23 mouse cellular contexts compared by ENCODE assay signal in genomic region chr19:31871377-31871776, GRCm38 (mm10). TPM values are rescaled to one million over a fixed set of nuclear protein-coding genes. Genes with fewer than 3 reads are reported as not detected.
A peak's percentile ranks its signal among the peaks of the same experiment; 100 is the strongest.
DNase-seq lines count a peak whose midpoint lies in the region; ATAC-seq and TF ChIP-seq lines count a peak whose summit lies in the region.
"Had no signal": no experiment of that assay in that cellular context is flagged by ENCODE, and none has a peak within 500 bp of the region (broad histone marks: within the 10 kb centered on the region; RNA-seq: fewer than 3 reads in every experiment).

No protein-coding gene starts in this region.

- H3K4me3 ChIP-seq in stomach, embryonic 16.5 days (replicated peaks; ENCODE audit: low read length): no peak overlapping the region
- no peak overlapping the region for H3K4me3 ChIP-seq in stomach, postnatal 0 days (ENCODE audit: low read depth, low read length)
- no peak overlapping the region for H3K4me3 ChIP-seq in liver, embryonic 13.5 days (replicated peaks)
- no peak overlapping the region for H3K4me3 ChIP-seq in liver, postnatal 0 days (ENCODE audit: low read depth, low read length)
- H3K4me3 ChIP-seq in forebrain, embryonic 14.5 days (ENCODE audit: low read depth, low read length): no peak overlapping the region
- H3K4me3 ChIP-seq: embryonic facial prominence, embryonic 13.5 days; forebrain, embryonic 12.5 days; gastrocnemius, adult 2 months; heart, embryonic 13.5 days had no signal

- H3K36me3 ChIP-seq in stomach, embryonic 16.5 days (ENCODE audit: control insufficient read depth, insufficient read depth, low read length): no peaks in the 10 kb centered on the region
- no peaks in the 10 kb centered on the region for H3K36me3 ChIP-seq in stomach, postnatal 0 days (ENCODE audit: control insufficient read depth, insufficient read depth, low read length)
- no peaks in the 10 kb centered on the region for H3K36me3 ChIP-seq in liver, embryonic 13.5 days
- no peaks in the 10 kb centered on the region for H3K36me3 ChIP-seq in liver, postnatal 0 days (replicated peaks; ENCODE audit: insufficient read depth, low read length)
- H3K36me3 ChIP-seq in forebrain, embryonic 14.5 days (ENCODE audit: control insufficient read depth, insufficient read depth, low read length): no peaks in the 10 kb centered on the region
- H3K36me3 ChIP-seq: embryonic facial prominence, embryonic 13.5 days; forebrain, embryonic 12.5 days; heart, embryonic 13.5 days had no signal

- 19% methylated on average over 2 of the region's 2 CpGs for WGBS in stomach, embryonic 16.5 days
- 17% methylated on average over 2 of the region's 2 CpGs for WGBS in stomach, postnatal 0 days
- 62% methylated on average over 2 of the region's 2 CpGs for WGBS in liver, embryonic 13.5 days (ENCODE audit: insufficient replicate concordance)
- WGBS in liver, postnatal 0 days (ENCODE audit: insufficient replicate concordance): 32% methylated on average over 2 of the region's 2 CpGs
- 87% methylated on average over 2 of the region's 2 CpGs for WGBS in forebrain, embryonic 14.5 days

- no peaks in the 10 kb centered on the region for H3K4me1 ChIP-seq in stomach, embryonic 16.5 days (ENCODE audit: control insufficient read depth, insufficient read depth, low read length)
- H3K4me1 ChIP-seq in stomach, postnatal 0 days (replicated peaks; ENCODE audit: control insufficient read depth, insufficient read depth): no peaks in the 10 kb centered on the region
- no peaks in the 10 kb centered on the region for H3K4me1 ChIP-seq in liver, embryonic 13.5 days (replicated peaks)
- H3K4me1 ChIP-seq in liver, postnatal 0 days (ENCODE audit: insufficient read depth): no peaks in the 10 kb centered on the region
- no peaks in the 10 kb centered on the region for H3K4me1 ChIP-seq in forebrain, embryonic 14.5 days (ENCODE audit: control insufficient read depth, insufficient read depth, low read length)
- H3K4me1 ChIP-seq: embryonic facial prominence, embryonic 13.5 days; forebrain, embryonic 12.5 days; heart, embryonic 13.5 days had no signal

- H3K4me2 ChIP-seq in stomach, embryonic 16.5 days (ENCODE audit: low read depth, low read length): no peak overlapping the region
- H3K4me2 ChIP-seq in stomach, postnatal 0 days (replicated peaks; ENCODE audit: low read depth): no peak overlapping the region
- H3K4me2 ChIP-seq in liver, embryonic 13.5 days: no peak overlapping the region
- H3K4me2 ChIP-seq in liver, postnatal 0 days (ENCODE audit: low read depth, low read length): peak overlapping the region; percentile 56
- no peak overlapping the region for H3K4me2 ChIP-seq in forebrain, embryonic 14.5 days (ENCODE audit: low read length)
- H3K4me2 ChIP-seq: embryonic facial prominence, embryonic 13.5 days; forebrain, embryonic 12.5 days; heart, embryonic 13.5 days had no signal

- no peak for TF ChIP-seq CTCF in stomach, postnatal 0 days (IDR thresholded peaks at IDR 0.05; ENCODE audit: low read depth)
- TF ChIP-seq CTCF in liver, postnatal 0 days (IDR thresholded peaks at IDR 0.05; ENCODE audit: low read depth): no peak

- no peak for DNase-seq in stomach, postnatal 0 days (ENCODE audit: low spot score)
- no peak for DNase-seq in liver, embryonic 13.5 days
- DNase-seq in liver, postnatal 0 days: no peak
- no peak for DNase-seq in right cerebral cortex, postnatal 14 days
- DNase-seq in cerebellum, adult 18-20 months: no peak
- DNase-seq in forebrain, embryonic 14.5 days (ENCODE audit: low spot score): no peak
- DNase-seq: adrenal gland, postnatal 10 days; cerebellum, adult 11 months; cerebellum, adult 9-10 months; cerebellum, postnatal 25 days; forebrain, postnatal 0 days; gastrocnemius, adult 2 months; gastrocnemius, postnatal 25 days; heart, adult 11 months; heart, postnatal 36 days had no signal

- peak; percentile 25; the same call in 1 of the 2 replicates for ATAC-seq in stomach, embryonic 16.5 days (ENCODE audit: insufficient read depth, low FRiP score)
- no peak for ATAC-seq in stomach, postnatal 0 days (ENCODE audit: low FRiP score, low TSS enrichment)
- ATAC-seq in liver, embryonic 13.5 days (ENCODE audit: low read depth): 0 out of 2 replicates have a peak, but pooled peaks have one; percentile 50
- ATAC-seq in liver, postnatal 0 days: peak; percentile 81
- no peak for ATAC-seq in forebrain, embryonic 14.5 days
- ATAC-seq: forebrain, postnatal 0 days had no signal

- no peaks in the 10 kb centered on the region for H3K27me3 ChIP-seq in stomach, embryonic 16.5 days (ENCODE audit: control insufficient read depth, insufficient read depth, low read length)
- no peaks in the 10 kb centered on the region for H3K27me3 ChIP-seq in stomach, postnatal 0 days (ENCODE audit: control insufficient read depth, insufficient read depth, low read length)
- no peaks in the 10 kb centered on the region for H3K27me3 ChIP-seq in liver, embryonic 13.5 days
- H3K27me3 ChIP-seq in liver, postnatal 0 days (ENCODE audit: insufficient read depth, low read length): no peaks in the 10 kb centered on the region
- H3K27me3 ChIP-seq in forebrain, embryonic 14.5 days (replicated peaks; ENCODE audit: control insufficient read depth, insufficient read depth, low read length): no peaks in the 10 kb centered on the region
- H3K27me3 ChIP-seq: embryonic facial prominence, embryonic 13.5 days; forebrain, embryonic 12.5 days; heart, embryonic 13.5 days had no signal

- no peak overlapping the region for H3K27ac ChIP-seq in stomach, embryonic 16.5 days (ENCODE audit: low read length)
- H3K27ac ChIP-seq in stomach, postnatal 0 days (replicated peaks): no peak overlapping the region
- H3K27ac ChIP-seq in liver, embryonic 13.5 days: no peak overlapping the region
- H3K27ac ChIP-seq in liver, postnatal 0 days (ENCODE audit: low read depth): peak overlapping the region; percentile 84; the same call in 1 of the 2 replicates
- H3K27ac ChIP-seq in forebrain, embryonic 14.5 days (ENCODE audit: low read depth, low read length): no peak overlapping the region
- H3K27ac ChIP-seq: embryonic facial prominence, embryonic 13.5 days; forebrain, embryonic 12.5 days; gastrocnemius, adult 2 months; heart, embryonic 13.5 days had no signal

- H3K9me3 ChIP-seq in stomach, embryonic 16.5 days (replicated peaks; ENCODE audit: control insufficient read depth, low read length): no peaks in the 10 kb centered on the region
- H3K9me3 ChIP-seq in stomach, postnatal 0 days (ENCODE audit: control insufficient read depth, low read length): no peaks in the 10 kb centered on the region
- H3K9me3 ChIP-seq in liver, embryonic 13.5 days (replicated peaks): no peaks in the 10 kb centered on the region
- H3K9me3 ChIP-seq in liver, postnatal 0 days (ENCODE audit: low read length): peaks cover 2% of the 10 kb centered on the region; the same call in 1 of the 2 replicates
- no peaks in the 10 kb centered on the region for H3K9me3 ChIP-seq in forebrain, embryonic 14.5 days (replicated peaks; ENCODE audit: control insufficient read depth, low read length)
- H3K9me3 ChIP-seq: embryonic facial prominence, embryonic 13.5 days; forebrain, embryonic 12.5 days had no signal

- no peak overlapping the region for H3K9ac ChIP-seq in stomach, embryonic 16.5 days (ENCODE audit: low read length)
- no peak overlapping the region for H3K9ac ChIP-seq in stomach, postnatal 0 days (ENCODE audit: low read length)
- H3K9ac ChIP-seq in liver, embryonic 13.5 days: no peak overlapping the region
- H3K9ac ChIP-seq in liver, postnatal 0 days (replicated peaks): no peak overlapping the region
- H3K9ac ChIP-seq in forebrain, embryonic 14.5 days (ENCODE audit: low read length): no peak overlapping the region
- H3K9ac ChIP-seq: embryonic facial prominence, embryonic 13.5 days; forebrain, embryonic 12.5 days; forebrain, postnatal 0 days; heart, embryonic 13.5 days had no signal

- TF ChIP-seq EP300 in stomach, postnatal 0 days (optimal IDR thresholded peaks at IDR 0.05): no peak
- peak; percentile 63; the same call in 1 of the 2 replicates for TF ChIP-seq EP300 in liver, postnatal 0 days (IDR thresholded peaks at IDR 0.05; ENCODE audit: low read depth)

RNA-seq across cellular contexts. Expression of gene A1cf, which starts 2.8 kb away (rescaled TPM):
- 1.7 and 2.5 TPM in 2 replicates for polyA plus RNA-seq in stomach, embryonic 16.5 days (2015; fragmentation: Nextera tagmentation; extraction: Ambion mirVana)
- polyA plus RNA-seq in stomach, postnatal 0 days (2015; fragmentation: Nextera tagmentation; extraction: Ambion mirVana): 0.10 and 0.12 TPM in 2 replicates
- polyA plus RNA-seq in liver, embryonic 13.5 days (2015; fragmentation: Nextera tagmentation; extraction: Ambion mirVana): 5.8 and 7.1 TPM in 2 replicates
- 8.8 and 11.5 TPM in 2 replicates for polyA plus RNA-seq in liver, postnatal 0 days (2015; fragmentation: Nextera tagmentation; extraction: Ambion mirVana)
- not detected in 2 replicates for polyA plus RNA-seq in forebrain, embryonic 14.5 days (2014; fragmentation: Nextera tagmentation; extraction: Ambion mirVana)
- polyA plus RNA-seq: brain, embryonic 14.5 days; C2C12; embryonic facial prominence, embryonic 13.5 days; forebrain, embryonic 12.5 days; forebrain, postnatal 0 days; heart, postnatal 0 days; hindbrain, embryonic 11.5 days had no signal

Comparison
In these comparisons a context has a peak if more than half of its experiments do, and no peak if none do; other contexts are left out.
1. ATAC-seq: peak in stomach, embryonic 16.5 days (single experiment), liver, embryonic 13.5 days (single experiment) and liver, postnatal 0 days (single experiment); none in stomach, postnatal 0 days (single experiment) and forebrain, embryonic 14.5 days (single experiment).